Mouse (Mus musculus) cortical plate, adult 2 months (tissue): Measurements from ENCODE around the gene Aldh1a3.

Experiments
- CTCF ChIP-seq: fragments of 200-500 bp; IDR thresholded peaks from 2 replicates; pipeline ENCODE4 v1.5.1; 2011; ENCODE audit warnings: mild to moderate bottlenecking, control low read depth, low read length; ENCODE audit not compliant: insufficient read depth; ENCODE audit errors: extremely low read depth
- POLR2A ChIP-seq: fragments of 200-500 bp; IDR thresholded peaks from 2 replicates; pipeline ENCODE4 v1.6.1; 2011; ENCODE audit warnings: mild to moderate bottlenecking, low read length, control low read depth; ENCODE audit not compliant: insufficient read depth; ENCODE audit errors: extremely low read depth

GRCm38 (mm10) chr7:66409433-66409832 lies 17.9 kb downstream of the Aldh1a3 start:
- TF ChIP-seq CTCF = peak; percentile 71
- no peak for TF ChIP-seq POLR2A
